Mouse (Mus musculus) megakaryocyte, embryonic 14.5 days (primary cell): ENCODE measurements at regions not wholly inside any gene's neighbourhood (a gene's known extent, or its start where the extent isn't known, plus 50 kb on each side); places are given as distances from the start of the nearest gene placed in this dataset.

Source experiments
- H3K27me3 ChIP-seq: replicated peaks from 2 replicates; pipeline ENCODE3; 2012; ENCODE audit warnings: inconsistent platforms
- H3K36me3 ChIP-seq: replicated peaks from 2 replicates; pipeline ENCODE3; 2012; ENCODE audit warnings: low read length, inconsistent platforms, mixed read lengths
- H3K4me1 ChIP-seq: 2 replicates; pipeline ENCODE4 v1.6.1; 2012; ENCODE audit warnings: inconsistent platforms
- H3K4me3 ChIP-seq: replicated peaks from 2 replicates; pipeline ENCODE3; 2012; ENCODE audit warnings: moderate library complexity, mild to moderate bottlenecking, inconsistent platforms
- H3K9me3 ChIP-seq: 2 replicates; pipeline ENCODE4 v1.6.1; 2012; ENCODE audit warnings: inconsistent platforms
- FLI1 ChIP-seq: IDR thresholded peaks from 2 replicates; pipeline ENCODE4 v1.6.1; 2012; ENCODE audit warnings: low read length, inconsistent platforms, mixed read lengths
- GATA1 ChIP-seq: IDR thresholded peaks from 3 replicates; pipeline ENCODE4 v1.6.1; 2012; ENCODE audit warnings: mixed read lengths, low read length, inconsistent platforms, borderline replicate concordance

GRCm38 (mm10) chr6:84261483-84261882 is 253.1 kb downstream of the Dysf start:
- Histone ChIP-seq H3K27me3 (no peaks in the 10 kb centered on the region), H3K36me3 (no peaks in the 10 kb centered on the region), H3K4me3 (no peak overlapping the region), H3K4me1 (no peaks in the 10 kb centered on the region), H3K9me3 (peaks cover 4% of the 10 kb centered on the region; the same call in 1 of the 2 replicates)
- TF ChIP-seq GATA1 (no peak), FLI1 (no peak)
